Mouse (Mus musculus) common myeloid progenitor, adult 5-6 weeks (primary cell): ENCODE data around the gene Svopl. TPM values are rescaled to one million over a fixed set of nuclear protein-coding genes. Genes with fewer than 3 reads are reported as not detected.

ENCODE experiments used
- ATAC-seq: replicated peaks from 2 replicates; pipeline ENCODE4 v1.8.0; 2016; ENCODE audit warnings: low read depth, mild to moderate bottlenecking, moderate TSS enrichment, inconsistent platforms; ENCODE audit not compliant: poor library complexity, severe bottlenecking
- total RNA-seq: library from RNA; stranded (forward); fragments of 200-1000, 187-1606 nt; gene quantifications from 2 replicates; pipeline ENCODE4 v1.2.3, GENCODE M21; 2017

Svopl gene
- not detected in 2 replicates for total RNA-seq

DNA sequence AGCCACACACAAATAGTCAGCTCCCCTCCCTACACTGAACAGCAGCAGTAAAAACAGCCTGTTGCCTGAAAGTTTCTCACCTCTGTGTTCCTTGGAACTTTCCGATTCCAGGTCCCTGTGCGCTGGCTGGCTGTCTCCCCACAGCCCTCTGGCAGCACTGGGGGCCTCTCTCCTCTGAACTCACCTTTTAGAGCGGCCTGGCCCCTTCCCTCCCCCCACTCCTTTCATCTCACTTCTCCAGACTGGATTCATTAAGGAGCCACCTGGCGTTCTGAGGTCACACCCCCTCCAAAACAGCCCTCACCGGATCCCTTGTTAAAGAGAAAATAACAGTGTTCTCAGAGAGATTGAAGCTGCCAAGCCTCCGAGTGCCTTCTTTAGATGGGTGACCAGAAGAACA lies at the start of gene Svopl:
Gene Svopl, minus strand, starts transcription at position 159 of the 400 bp plus-strand sequence.
- no peak for ATAC-seq

DNA sequence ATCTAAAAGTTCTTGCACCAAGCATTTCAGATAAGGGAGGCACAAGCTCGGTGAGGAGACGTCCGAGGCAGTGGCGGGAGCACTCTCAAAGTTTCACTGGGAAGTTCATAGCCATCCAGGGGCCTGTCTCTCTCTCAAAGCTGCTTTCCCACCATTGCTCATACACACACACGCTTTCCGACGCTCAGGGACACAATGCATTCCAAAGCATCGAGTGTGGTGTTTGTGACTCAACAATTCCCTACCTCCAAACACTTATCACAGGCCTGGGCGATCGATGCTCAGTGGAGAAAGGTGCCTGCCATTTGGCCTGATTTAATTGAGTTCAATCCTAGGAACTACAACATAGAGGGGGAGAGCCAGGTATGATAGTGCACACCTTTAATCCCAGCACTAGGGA lies 47.9 kb upstream of the Svopl start:
- ATAC-seq: no peak

DNA sequence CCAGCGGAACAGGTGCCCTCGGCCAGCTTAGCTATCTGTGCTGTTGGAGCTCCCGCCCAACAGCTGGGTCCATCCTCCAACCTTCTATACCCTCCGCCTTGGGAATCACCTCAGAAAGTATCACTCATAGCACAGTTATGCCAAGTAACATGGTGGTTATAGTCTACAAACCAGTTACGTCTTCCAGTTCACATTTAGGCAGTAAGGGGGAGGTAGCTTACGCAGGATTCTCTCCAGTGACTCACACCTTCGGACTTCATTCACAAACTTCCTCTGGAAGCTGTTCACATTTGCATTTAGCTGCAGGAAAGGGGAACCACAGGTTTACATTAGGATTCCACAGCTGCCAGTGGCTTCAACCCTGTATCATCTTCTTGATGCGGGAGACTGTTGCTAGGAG lies 45.7 kb upstream of the Svopl start:
- ATAC-seq: no peak

DNA sequence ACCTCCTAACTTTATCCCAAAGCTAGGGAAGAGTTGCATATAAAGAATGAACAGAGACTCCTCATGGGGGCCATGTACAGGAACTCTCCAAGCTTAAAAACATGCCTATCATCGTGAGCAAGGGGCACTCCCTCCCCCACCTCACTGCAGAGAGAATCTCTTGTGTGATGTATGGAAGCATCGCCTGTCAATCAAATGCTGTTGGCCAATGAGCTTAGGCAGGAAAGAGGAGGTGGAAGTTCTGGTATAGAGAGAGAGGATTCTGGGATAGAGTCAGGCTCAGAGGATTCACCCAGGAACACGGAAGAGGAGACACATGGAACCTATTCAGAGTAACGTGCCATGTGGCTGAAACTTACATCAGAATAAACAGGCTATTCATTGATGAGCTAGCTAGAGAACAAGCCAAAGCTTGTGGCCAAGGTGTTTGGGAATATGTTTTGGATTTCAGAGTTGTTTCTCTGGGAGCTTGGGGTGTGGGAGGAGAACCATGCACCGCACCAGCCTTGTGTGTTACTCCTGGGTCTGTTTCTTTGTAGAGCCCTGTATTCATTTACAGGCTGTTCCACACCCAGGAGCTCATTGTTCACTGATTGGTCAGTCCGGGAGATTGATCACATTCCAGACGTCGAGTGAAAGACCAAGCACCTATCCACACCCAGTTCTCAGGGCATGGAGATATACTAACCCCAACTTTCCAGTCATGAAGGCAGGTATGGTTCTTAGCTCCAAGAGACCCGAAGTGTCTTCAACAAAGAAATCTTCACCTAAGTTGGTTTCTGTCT lies 40.6 kb upstream of the Svopl start:
- ATAC-seq: no peak

DNA sequence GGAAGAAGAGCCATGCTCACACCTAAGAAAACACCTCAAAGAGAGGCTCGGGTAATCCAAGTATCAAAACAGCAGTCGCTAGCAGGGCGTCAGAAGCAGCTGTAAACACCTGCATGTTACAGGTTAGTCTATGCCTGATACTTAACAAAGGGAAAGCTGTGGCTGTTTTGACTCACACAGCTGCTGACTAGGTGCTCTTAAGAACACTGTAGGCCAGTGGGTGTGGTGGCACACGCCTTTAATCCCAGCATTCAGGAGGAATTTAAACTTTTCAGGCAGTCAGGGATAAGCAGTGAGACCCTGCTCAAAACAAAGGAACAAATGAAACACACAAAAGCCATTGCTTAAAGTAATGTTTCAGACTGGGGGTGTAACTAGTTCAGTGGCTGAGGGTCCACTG lies 36.4 kb upstream of the Svopl start:
- no peak for ATAC-seq

DNA sequence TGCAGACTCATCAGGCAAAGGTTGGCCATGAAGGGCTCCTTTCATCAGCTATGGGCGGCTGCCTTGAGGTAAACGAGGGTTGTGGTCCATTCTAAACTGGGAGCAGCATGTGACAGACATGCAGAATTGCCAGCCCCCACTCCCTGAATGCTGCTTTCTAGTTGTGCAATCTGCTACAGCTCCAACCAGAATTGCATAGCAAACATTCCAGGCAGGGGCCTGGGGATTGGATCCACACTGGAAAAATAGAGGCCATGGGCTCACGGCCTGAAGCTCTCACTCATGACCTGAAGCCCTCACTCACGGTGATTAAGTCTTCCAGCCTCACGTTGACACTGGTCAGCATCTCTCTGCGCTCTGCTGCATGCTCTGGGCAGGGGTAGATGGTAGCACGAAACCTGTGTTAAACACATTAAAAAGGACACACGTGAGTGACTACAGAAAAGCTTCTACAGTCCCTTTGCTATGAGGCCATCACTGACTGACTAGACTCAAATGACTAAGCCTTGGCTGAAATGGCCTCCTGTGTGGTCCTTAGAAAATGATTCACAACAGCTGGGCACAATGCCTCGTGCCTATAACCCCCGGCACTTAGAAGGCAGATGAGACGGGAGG lies 35.0 kb upstream of the Svopl start:
- no peak for ATAC-seq

DNA sequence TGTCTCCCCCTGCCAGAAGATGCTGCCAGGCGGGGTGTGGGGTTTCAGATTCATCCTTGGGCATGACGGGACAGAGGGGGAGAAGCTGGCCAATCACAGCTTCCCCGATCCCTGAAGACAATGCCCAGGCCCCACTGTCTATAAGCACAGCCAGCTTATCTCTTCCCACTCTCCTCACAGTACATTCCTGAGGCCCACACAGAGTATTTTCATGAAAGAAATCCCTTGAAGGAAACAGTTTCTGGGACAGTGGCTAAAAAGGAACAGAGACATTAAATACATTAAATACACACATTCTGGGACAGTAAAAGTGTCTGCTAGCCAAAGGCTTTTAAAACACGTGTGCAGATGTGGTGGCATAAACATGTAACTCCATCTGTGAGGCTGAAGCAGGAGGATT lies 33.6 kb upstream of the Svopl start:
- no peak for ATAC-seq

DNA sequence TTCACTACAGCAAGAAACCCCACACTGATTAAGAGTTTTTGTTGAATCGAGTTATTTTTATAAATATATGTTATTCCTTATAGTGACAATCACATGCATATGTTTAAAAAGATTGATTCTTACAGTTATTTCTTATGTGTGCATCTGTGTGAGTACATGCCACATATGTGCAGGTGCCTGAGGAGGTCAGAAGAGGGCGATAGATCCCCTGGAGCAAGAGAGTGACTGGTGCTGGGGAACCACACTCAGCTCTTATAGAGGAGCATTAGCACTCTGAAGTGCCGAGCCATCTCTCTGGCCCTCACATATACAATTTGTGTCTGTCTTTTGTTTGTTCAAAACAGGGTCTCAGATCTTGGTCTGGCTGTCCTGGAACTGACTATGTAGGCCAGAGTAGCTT lies 26.8 kb upstream of the Svopl start:
- no peak for ATAC-seq

DNA sequence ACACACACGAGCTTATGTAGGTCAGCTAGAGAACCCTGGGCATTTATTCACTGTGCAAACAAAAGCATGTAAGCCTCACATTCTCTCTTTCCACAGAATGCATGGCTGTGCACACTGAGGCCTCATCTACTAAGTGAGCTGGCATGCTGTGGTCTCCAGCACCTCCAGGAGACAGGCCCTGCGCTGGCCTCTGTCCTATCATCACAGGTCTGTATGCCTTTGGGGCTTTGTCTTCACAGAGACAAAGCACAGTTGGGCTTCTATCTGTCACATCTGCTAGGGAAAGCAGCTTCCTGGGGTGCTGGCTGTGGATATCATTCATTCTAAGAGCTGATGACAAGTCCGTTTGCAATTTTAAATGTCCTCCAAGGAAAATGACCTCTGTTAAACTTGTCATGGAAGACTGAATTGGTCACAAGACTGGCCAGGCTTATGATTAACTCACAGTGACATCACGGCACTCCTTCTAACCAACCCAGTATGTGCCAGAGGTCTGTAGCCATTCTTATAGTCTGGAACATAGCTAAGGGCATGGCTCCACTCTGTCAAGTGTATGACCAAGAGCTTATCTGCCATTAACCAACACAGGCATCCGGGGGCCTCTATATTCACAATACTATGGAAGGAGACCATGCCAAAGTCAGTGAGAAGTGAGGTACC lies 25.5 kb upstream of the Svopl start:
- ATAC-seq: no peak

DNA sequence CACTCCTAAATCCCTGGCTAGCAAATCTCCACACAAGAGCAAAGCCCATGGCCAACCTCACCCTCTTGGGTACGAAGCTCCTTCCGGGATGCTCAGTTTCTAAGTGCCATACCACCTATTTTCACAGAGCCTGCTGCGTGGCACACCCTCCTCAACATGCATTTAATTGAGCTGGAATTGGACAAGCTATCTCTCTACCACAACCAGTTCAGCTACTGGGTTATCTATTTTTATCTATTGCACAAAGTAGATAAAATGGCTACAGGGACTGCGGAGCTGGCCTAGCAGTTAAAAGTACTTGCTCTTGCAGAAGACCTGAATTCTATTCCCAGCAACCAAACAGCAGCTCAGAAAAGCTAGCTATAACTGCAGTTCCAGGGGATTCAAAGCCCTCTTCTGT lies 24.5 kb upstream of the Svopl start:
- ATAC-seq: no peak

DNA sequence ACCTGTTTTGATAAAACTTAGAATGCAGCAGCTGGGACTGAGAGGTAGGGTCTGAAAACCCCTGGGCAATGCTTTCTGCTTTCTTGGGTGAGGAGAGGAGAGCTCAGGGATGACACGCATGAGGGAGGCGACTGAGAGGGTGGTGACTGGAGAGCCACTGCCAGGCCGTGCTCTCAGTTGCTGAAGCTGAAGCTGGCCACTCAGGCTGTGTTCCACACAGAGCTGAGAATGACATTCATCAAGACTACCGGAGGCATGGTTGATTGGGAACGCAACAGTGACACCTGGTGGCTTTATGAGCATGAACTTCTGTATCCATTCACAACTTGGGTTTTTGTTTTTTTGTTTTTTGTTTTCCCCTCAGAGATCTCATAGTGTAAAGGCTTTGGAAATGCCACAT lies 19.4 kb upstream of the Svopl start:
- ATAC-seq: peak; percentile 86

DNA sequence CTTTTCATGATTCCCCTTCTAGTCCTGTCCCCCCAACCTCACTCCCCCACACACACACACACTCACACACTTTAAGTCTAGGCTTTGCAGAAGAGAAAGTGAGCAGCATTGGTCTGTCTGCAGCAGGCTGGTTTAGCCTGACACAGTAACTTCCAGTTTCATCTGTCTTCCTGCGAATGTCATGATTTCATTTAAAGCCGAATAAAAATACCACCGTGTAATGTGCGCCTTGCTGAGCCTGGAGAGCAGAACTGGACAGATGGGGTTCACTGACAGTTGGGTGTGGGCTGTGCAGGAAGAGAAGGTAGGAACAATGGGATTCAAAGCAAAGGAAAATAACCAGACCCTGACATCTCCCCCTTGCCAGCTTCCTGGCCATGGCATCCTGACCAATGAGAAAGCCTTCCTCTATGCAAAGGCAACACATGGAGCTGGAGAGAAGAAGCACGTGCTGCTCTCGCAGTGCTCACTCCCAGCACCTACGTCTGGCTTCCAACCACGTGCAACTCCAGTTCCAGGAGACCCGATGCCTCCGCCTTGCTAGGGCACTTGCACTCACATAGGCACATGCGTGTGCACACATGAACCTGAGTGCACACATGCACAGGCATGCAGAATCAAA lies 18.8 kb upstream of the Svopl start:
- peak; percentile 67 for ATAC-seq

DNA sequence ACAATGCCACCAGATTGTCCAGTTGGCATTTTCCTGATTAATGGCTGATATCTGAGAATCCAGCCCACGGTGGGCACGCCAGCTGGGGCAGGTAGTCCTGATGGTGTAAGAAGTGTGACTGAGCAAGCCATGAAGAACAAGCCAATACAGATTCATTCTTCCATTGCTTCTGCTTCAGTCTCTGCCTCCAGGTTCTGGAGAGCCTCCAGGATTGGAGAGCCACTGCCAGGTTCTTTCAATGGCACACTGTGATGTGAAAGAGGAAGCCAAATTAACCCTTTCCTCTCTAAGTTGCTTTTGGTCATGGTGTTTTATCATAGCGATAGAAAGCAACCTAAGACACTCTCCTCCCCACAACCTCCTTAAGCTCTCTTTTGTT lies 18.3 kb upstream of the Svopl start:
- ATAC-seq: 0 out of 2 replicates have a peak, but pooled peaks have one; percentile 26

DNA sequence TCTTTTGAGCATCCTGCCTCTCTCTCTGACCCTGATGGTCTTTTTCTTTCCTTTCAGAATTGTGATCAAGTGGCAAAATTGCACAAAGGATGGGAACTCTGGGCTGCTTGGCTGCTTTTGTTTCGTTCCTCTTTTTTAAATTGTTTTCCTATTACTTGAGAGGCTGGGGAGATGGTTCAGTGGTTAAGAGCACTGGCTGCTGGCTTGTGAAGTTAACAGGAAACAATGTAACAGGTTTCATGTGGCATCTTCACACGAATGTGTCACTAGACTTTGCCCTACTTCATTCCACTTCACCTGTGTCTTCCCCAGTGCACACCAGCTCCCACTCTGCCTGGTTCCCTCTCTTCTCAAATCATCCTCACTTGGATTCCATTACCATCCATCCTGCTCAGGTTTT lies 17.8 kb upstream of the Svopl start:
- no peak for ATAC-seq

DNA sequence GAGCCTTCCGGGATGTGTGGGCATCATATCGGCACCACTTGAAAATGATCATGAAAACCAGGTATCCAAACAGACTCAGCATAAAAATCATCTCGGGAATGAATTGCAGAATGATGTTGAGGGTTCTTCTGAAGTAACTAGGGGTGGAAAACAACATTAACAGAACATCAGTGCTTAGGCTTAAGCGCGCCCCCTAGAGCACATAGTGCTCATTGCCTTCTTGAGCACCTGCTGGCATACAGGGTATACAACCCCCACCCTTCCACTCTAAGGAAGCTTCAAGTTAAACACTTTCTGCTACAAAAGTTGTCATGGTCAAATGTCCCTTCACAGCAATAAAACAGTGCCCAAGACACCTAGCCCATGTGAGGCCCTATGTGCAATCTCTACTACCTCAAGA lies 12.0 kb upstream of the Svopl start:
- ATAC-seq: 0 out of 2 replicates have a peak, but pooled peaks have one; percentile 52

DNA sequence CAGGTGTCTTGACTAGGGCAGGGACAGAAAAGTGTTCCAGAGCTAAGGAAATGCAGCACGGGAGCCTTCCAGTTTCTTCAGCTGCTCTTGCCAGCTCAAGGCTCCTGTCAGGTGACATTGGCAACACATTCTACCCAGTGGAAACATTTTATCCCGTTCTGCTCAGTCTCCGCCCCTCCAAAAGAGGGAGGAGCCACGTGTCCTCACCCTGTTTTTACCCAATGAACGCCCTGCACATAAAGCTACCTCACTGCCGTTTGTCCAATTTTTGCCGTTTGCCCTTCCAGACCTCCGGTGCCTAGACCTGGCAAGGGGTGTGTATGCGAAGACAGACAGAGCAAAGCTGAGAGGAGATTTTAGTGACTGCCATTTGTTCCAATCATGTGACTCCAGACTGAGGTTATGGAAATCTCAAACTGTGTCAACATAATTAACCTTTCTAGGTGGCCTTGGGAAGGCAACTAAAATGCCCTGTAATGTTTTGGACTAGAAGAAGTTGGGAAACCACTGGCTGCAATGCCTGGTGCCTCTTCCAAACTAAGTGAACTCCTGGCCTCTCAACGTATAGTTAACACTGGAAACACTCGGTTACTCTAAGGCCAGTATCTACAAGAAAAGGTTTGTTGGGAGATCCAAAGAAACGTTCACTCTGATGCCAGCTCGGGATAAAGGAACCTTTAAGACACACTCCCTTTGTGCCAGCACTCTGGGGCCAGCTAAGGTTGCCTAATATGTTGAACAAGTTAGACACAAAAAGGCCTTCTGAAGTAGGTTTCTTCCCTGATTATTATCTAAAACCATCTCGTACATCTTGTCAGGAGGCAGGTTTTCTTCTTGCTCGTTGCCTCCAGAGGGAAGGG lies 8.9 kb upstream of the Svopl start:
- ATAC-seq: no peak

DNA sequence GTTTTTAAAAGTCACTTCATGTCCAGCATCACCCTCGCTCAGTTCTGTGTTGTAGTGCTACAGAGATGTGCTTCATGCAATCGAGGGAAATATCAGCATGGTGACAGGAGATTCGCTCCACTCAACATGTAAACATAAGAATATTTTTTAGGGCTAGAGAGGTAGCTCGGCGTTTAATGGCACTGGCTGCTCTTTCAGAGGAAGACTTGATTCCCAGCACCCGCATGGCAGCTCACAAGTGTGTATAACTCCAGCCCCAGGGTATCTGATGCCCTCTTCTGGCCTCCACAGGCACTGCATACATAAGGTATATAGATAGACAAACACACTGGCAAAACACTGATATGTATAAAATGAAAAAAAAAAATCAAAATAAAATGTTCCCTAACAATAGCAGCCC lies 2.8 kb upstream of the Svopl start:
- no peak for ATAC-seq

DNA sequence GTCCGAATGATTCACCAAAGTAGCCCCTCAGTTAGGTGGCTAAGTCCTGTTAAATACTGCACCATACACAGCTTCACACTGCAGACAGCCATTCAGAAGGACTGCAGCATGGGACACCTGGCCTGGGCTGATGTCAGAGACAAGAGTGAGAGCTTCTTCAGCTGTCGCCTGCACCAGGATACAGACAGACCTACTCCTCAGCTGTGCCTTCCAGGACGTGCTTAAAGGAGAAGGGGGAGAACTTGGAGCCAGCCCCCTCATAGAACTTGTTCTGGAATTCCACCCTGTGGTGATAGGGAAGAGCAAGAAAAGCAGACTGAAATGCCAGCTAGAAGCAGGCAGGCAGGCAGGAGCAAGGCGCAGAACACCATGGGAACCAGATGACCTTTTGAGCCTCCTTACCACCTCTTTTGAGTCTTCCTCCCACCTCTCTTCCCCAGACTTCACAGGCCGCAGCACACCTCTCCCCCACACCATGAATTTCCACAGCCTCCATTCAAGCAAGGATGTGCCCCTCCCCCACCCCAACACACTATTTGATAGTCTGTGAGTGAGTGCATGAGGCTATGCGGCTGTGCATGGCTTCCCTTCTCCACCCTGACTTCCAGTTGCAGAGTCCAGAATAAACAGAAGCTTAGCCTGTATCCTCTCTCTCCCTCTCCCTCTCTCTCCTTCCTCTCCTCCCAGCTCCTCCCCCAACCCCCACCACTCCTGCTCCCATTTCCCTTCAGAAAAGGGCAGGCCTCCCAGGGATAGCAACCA lies 2.2 kb upstream of the Svopl start:
- peak; percentile 32; the same call in 1 of the 2 replicates for ATAC-seq

DNA sequence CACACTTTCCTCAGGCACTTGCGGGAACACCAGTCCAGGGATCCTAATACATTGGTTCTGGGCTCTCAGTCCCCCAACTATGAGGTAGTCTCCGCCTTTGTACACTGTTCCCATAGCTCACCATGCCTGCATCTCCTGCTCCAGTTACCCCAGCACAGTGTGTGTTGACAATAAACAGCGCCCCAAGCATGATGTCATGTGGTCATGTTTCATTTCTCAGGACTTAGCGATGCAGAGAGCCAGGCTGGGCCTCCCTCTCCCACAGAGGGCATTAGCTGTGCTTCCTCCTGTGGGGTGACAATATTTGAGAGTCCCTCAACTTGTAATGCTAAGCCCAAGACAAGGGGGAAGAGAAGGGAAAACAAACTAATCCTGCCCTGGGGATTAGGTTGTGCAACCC lies 1.2 kb upstream of the Svopl start:
- ATAC-seq: 0 out of 2 replicates have a peak, but pooled peaks have one; percentile 39
